Mouse (Mus musculus) cerebellum, adult 2 months (tissue): ENCODE measurements around the gene Slc32a1.

Experiments
- CTCF ChIP-seq: fragments of 200-500 bp; IDR thresholded peaks from 2 replicates; pipeline ENCODE4 v1.5.1; 2011; ENCODE audit warnings: low read depth, mild to moderate bottlenecking, control low read depth, low read length, moderate library complexity, borderline replicate concordance; ENCODE audit not compliant: insufficient read depth
- POLR2A ChIP-seq: fragments of 200-500 bp; IDR thresholded peaks from 2 replicates; pipeline ENCODE4 v1.6.1; 2011; ENCODE audit warnings: low read length, control low read depth, borderline replicate concordance; ENCODE audit not compliant: insufficient read depth

DNA sequence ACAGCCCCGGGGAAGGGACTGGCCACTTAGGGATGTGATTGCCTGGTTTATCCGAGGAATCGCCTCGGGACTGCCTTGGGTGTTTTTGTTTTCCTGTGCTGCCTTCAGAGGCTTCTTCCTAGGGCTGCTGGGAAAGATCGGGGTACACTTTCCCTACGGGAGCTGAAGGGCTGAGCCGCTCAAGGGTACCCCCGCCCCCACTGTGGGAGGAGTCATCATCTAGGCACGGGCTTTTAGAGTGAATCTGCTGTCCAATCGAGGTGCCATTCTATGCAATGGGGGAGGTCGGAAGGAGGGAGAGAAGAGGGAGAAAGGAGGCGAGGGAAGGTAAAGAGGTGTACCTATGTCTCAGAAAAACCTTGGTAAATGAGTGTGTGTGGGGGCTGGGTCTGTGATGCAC, 5.7 kb downstream of the Slc32a1 start:
- no peak for TF ChIP-seq CTCF
- no peak for TF ChIP-seq POLR2A
